Mouse (Mus musculus) frontal cortex, adult (tissue): Measurements from ENCODE around the gene Gm20831.
"Not testable (repeated sequence)": the region's sequence is repeated elsewhere in the genome, so short reads cannot be mapped to it uniquely, and the experiment has no call there.

Experiments used
- ATAC-seq: cut with Nextera tagmentation; 2 replicates; pipeline ENCODE4 v1.9.2; 2017; ENCODE audit warnings: mild to moderate bottlenecking, moderate library complexity, mixed read lengths; ENCODE audit not compliant: low TSS enrichment

The Gm20831 gene

DNA sequence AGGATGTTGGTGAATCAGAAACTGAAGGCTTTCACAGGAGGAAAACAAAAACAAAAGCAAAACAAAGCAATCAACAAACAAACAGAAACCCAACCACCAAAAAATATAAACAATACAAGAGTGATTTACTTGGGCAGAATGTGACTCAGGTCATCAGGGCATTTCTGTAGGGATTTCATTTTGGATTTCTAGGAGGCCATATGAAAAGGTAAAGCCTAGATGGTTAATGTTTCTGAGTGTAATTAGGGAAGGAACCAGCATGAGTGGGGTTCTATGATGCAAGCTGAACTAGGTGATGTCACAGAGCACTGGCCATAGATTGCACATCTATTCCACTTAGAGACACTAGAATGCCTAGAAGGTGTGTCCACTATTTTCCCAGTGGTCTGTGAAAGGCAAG, at the start of gene Gm20831, which contains the start of gene Gm20772:
TSS of gene Gm20831 (plus strand) at position 301 of the 400 bp plus-strand sequence.
TSS of gene Gm20772 (plus strand) at position 301 of the 400 bp plus-strand sequence.
- not testable (repeated sequence) for ATAC-seq

DNA sequence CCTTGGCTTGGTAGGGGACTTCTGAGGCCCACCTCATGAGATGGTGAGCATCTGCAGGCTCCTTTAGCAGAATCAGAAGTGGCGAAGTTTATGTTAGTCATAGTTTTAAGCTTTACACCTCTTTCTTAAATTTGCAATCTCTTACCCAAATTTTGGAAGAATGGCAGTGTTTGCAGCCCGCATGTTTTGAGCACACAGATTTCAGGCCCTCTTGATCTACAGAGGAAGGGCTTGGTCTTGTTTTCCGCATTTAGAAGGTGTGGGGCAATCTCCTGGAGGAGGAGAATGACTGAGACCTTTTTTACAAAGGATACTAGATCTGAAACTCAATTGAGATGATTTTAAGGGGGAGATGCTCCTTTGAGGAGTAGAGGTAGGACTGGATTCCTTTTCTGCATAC, 28.4 kb upstream of the Gm20831 start, which contains the start of gene Gm21904:
TSS of gene Gm21904 (minus strand) at position 101 of the 400 bp plus-strand sequence.
- ATAC-seq = not testable (repeated sequence)

DNA sequence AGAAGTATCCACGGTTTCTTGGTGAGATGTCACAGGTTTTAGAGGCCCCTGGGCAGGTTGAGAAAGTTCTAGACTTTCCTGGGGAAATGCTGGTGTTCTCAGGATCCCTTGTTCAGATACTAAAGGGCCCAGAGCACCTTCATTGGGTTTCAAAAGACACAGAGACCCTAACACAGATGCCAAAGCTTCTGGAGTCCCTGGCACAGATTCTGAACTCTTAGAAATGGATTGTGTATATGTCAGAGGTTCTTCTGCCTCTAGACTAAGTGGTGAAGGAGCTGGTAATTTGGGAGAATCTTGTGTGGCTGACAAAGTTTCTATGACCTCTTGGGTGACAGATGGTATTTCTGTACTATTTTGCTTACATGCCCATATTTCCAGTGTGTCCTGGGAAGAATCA, 62.7 kb downstream of the Gm20831 start, which contains the start of gene Srsy:
TSS of gene Srsy (minus strand) at position 101 of the 400 bp plus-strand sequence.
- ATAC-seq = not testable (repeated sequence)
